Mouse (Mus musculus): ENCODE data around the gene Chid1.

Gene Chid1

DNA sequence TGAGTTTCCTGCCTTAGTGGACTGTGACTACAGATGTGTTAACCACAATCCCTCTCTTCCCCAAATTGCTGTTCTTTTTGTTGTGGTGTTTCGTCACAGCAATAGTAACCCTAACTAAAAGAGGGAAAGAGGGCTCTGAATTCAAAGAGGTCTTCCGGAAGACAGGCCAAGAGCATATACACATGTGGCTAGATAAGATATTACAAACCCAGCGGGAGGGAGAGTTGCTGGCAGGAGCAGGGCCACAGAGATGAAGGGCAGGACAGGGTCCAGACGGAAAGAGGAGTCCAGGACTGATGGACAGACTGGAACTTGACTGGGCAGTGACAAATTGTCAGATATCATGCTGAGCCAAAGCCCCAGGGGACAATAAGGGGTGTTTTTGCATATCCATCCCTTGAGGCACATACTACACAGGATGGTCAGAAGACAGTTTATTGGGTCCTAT is 18.7 kb upstream of the Chid1 start:
- no peak for DNase-seq

DNA sequence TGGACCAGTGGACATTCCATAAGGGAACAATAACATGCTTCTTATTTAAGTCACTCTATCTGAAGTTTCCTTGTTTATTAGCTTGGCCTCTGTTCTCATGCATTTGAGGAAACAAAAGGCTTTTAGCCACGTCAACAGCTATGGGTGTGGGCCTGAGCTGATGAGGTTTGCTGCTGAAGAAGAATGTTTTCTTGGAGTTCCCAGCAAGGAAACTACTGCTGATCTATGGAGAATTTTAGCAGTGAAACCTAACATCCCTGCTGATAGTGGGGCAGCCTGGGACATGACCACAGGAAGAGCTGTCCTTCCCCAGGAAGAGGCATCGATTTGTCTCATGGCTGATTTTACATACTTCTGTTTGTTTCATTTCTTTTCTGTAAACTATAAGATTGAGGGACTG is 10.8 kb upstream of the Chid1 start:
- no peak for DNase-seq

DNA sequence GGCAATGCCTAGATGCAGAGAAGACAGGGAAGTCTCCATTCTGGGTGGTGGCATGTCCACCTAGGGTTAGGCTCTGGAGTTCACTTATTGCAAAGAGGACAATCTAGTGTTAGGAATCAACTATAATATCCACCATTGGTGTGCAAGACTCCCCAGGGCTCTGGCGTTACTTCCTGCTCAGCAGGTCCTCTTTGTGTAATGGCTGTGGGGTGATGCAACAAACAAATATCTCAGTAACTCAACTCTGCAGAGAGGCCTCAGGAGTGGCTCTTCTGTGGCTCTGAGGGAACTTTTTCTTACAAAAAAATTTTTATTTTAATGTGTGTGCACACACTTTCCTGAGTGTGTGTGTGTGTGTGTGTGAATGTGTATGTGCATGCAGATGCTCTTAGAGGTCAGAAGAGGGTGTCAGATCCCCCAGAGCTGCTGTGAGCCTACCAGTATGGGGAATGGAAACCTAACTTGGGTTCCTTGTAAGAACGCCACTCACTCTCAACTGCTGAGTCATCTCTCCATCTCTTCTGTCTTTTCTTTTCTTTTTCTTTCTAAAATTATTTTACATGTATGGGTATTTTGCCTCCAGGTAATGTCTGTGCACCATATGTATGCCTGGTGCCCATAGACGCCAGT is 9.9 kb upstream of the Chid1 start:
- no peak for DNase-seq

DNA sequence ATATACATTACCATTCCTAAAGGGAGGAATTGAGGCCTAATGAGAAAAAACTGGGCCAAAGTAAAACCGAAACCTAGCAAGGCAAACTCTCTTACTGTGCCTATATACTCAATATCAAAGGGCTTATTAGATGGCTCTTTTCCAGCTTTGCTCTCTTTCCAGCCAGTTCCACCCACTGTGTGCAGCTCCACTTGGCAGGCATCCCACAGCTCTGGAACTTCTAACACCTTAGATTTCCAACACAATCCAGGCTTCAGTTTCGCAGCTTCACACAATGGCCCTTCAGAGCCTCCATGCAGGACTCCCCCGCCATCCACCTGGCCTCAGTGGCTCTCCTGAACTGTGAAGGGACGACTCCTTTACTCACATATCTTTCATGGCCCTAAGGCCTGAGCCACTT is 5.0 kb upstream of the Chid1 start:
- no peak for DNase-seq

DNA sequence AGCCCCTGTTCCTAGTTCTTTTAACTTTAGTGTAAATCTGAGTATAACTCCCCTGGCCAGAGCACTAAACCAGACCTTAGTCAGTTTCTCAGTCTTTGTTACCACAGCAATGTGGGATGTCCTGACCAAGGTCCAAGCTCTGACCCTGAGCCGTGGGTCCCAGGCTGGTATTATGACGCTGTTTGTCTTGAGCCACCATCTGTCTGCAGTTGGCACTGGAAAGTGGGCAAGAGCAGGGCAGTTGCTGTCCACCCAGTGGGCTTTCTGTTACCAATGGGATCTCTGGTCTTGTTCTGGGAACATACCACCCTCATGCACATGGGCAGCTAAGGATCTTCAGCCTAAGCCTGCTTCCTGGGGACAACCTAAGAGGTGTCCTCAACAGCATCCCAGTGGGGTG is 2.9 kb upstream of the Chid1 start:
- DNase-seq: no peak

DNA sequence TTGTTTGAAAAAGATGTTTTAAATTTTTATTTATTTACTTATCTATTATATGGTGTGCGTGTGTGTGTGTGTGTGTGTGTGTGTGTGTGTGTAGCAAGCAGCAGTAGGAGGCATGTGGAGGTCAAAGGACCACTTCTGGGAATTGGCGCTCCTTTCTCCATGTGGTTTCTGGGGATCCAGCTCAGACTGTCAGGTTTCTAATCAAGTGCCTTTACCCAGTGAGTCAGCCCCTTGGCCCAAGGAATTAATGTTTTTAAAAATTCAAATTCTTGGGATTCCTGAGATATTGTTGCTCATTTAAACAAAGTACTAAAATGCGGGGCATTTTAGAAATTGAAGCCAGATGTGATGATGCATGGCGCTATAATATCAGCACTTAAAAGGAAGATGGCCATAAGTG is 2.0 kb upstream of the Chid1 start:
- DNase-seq: no peak

DNA sequence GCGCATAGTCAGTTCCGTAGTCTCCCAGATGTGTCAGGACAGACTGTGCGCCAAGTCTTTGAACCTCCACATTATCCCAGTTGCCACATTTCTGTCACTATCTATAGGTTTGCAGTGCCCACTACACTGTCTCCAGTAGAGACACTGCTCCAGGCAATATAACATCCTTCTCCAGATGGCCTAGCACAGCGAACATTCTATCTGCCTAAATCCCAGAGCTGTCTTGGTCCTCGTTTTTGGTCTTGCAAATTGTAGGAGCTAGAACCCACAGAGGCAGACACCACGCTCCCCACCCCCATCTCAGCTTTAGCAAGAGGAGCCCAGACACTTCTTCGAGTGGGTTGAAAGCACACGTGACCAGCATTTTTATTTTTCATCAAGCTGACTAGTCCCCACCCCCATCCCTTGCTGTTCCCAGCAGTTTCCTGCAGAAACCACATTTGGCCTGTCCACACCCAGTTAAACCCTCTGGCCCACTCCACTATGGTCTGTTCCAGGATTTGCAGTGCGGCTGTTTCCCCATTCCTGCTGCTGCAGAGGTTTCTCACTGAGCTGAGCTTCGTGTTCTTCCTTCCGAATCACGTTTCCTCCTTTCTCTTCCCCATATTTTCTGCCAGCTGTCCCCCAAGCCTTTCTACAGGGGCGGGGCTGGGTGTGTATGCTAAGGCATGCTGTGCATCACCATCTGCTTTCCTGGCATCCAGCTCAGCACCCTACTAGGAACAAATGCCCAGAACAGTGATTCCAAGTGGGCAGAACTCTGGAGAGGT is 840 bp upstream of the Chid1 start:
- peak; percentile 12 for DNase-seq

DNA sequence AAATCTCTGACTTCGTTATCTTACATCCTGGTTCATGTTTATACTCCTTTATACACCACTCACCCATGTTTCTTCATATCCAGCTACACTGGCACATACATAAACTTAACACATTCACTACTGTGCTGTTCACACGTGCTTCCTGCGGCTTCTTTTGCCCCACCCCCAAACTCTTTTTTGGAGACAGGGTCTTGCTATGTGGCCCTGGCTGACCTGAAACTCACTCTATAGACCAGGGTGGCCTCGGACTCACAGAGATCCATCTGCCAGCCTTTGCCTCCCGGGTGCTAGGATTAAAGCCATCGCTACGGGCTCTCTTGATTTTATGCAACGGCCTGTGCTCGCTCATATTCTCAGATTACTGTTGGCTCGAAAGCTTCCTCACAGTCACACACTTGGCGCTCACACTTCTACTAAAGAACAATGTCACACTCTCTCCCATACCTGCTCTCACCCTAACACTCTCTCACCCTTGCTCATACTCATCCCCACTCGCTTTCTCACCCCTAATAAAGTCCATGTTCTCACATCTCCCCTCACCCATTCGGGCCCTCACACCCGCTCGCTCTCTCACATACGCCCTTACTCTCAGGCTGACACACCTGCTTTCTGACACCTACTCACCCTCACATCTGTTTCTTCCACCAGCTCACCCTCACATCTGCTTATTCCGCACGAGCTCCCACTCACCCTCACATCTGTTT is 653 bp downstream of the Chid1 start:
- DNase-seq: peak; percentile 17

DNA sequence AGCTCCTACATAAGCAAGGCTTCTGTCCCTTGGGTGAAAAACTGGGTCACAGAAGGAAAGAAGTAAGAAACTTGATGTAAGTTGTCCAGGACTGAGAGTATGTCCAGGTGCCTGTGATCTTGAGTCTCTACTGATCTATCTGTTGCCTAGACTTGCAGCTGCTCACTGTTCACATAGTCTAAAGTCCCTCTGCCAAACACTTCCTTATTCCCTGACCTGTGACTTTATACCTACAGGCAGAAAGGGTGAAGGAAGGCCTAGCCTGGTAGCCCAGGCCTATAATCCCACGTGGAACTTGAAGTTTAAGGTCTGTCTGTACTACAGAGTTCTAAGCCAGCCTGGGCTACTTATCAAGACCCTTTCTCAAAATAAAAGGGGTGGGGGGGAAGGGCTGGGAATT is 4.1 kb downstream of the Chid1 start:
- no peak for DNase-seq

DNA sequence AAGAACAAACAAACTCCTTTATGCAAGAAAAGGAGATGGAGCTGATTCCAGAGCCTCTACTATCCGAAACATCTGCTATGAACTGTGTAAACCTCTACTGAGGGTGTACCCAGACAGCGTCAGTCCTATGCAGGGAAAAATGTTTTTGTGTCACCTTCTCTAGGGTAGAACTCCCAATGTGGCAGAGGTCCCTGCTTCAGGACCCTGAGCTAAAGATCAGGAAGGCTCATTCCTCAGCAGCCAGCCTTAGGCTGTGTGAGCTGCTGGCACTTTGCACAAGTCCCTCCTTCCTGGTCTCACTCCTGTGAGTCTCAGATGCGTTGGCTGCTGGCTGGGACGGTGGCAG is 14.1 kb downstream of the Chid1 start:
- no peak for DNase-seq

DNA sequence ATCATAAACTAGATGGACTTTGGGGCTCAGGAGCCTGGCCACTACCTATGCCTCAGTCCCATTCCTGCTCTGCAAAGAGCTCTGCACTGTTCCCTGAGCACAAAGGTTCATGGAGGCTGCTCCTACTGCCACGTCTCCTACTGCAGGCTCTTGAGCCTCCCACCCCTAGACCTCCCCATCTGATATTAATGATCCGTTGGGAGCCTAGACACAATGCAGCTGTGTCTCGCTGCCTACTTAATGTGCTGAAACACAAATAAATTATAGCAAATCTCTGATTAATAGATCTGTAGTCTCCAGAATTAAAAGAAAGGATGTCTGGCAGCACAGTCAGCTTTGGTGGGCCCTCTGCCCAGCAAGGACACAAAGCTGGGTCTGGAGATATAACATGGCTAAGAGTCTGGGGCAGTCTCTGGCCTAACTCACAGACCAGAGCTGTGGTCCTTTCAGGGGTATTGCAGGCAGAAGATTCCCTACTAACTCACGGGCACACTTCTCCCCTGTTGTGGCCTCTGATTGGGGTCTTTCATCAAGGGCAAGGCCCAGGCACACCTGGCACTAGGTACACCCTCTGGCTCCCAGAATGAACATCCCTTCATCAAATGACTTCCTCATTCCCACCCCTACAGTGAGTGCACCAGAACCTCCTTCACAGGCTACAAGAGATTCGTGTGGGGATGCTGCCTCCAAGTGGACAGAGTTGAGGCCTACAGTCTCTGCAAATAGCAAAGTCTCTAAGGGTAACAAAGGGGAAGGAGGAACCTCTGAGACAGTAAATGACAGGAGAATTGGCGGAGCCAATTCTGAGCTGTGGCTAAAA is 14.7 kb downstream of the Chid1 start:
- peak; percentile 73 for DNase-seq

DNA sequence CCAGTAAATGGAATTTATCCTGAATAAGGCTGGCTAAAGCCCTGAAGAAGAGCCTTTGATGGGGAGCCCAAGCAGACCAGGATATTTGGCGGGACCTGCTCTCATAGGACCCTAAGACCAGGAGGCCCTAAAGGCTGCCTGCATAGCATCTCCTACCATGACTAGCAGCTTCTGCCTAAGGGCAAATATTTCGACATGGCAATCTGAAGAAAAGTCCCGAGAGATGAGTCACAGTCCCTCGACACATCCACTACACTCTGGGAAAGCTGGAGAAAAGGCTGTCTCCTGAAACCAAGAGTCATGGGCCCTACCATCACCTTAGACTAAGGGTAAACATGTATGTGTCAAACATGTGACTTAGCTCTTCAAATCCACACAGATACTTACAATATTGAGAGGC is 15.4 kb downstream of the Chid1 start:
- DNase-seq: no peak

DNA sequence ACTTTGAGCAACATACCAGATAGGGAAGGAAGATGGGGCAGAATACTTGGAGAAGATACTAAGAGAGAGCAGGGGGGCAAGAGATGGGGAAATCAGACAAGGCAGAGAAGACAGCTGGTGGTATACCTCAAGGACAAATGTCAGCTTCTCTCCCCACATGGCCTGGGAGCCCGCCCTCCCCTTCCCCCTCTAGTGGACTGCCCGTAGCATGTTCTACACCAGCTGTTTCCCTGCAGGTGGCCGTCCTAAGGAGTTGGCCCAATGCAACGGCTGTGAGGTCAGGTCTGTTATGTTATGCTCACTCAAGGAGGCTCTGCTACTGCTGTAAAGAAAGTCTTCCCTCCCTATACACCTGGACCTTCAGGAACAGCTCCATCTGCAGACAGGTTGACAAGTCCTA is 16.6 kb downstream of the Chid1 start:
- no peak for DNase-seq

DNA sequence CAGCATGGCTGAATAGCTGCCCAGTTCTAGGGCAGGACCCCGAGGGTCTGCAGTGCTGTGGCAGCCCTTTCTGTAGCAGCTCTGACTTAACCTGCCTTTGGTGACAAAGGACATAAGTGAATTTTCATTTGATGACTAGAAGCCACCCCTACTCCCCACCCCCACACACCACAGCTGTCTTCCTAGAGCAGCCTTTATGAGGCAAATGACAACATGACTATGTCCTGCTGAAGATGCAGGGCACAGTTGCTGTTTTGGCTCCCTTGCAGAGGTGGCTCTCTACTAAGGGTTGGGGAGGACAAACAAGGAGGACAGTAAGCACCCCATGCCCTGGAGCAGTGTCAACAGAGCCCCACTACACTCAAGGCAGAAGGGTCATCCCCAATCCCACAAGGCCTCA is 19.9 kb downstream of the Chid1 start:
- DNase-seq: no peak

DNA sequence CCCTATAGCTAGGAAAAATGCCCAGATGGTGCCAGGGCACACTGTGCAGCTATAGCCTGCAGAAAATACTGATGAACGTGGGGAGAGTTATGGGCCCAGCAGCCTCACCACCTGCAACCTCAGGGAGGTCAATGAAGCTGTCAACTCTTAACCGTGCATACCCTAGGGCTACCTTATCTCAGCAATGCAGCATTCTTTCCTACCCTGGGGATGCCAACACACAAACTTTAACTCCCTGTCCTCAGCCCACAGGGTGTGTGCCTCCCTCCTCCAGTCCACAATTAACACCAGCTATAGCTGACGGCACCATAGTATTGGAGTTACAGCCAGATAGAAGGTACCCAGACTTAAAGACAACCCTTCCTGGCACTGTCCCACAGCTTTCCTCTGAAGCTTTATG is 20.7 kb downstream of the Chid1 start:
- no peak for DNase-seq

DNA sequence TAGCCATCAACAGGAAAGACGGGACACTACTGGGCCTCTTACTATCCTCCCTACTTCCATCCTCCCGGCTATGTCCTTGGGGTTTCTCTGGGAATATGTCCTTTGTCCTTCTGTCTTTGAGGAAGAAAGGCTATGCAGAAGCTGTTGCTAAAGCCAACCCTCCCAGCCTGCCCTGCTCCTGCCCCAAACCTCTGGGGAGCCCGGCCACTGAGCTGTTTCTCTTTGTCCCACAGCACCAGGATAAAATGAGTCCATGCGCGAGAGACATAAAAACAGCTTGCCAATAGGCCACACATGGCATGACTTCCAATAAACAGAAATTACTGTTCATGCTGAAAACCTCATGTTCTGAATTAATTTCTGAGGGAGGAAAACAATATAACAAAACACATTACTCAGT is 21.4 kb downstream of the Chid1 start:
- DNase-seq: no peak

DNA sequence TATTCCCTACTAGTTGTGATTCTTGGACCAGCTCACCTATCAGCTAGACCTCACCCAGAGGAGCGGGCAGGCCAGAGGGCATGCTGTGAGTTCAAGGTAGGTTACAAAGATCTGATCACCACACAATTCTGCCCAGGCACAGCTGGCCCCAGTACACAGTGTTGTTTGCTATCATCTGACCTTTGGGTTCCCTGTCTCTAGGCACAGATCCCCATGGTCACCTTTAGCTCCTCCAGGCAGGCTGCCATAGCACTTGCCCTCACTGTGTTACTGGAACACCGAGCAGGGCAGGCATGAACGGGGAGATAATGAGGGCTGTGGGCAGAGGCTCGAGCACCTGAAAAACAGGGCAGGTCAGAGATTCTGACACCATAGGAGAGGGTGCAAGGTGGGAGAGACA is 22.0 kb downstream of the Chid1 start:
- no peak for DNase-seq

DNA sequence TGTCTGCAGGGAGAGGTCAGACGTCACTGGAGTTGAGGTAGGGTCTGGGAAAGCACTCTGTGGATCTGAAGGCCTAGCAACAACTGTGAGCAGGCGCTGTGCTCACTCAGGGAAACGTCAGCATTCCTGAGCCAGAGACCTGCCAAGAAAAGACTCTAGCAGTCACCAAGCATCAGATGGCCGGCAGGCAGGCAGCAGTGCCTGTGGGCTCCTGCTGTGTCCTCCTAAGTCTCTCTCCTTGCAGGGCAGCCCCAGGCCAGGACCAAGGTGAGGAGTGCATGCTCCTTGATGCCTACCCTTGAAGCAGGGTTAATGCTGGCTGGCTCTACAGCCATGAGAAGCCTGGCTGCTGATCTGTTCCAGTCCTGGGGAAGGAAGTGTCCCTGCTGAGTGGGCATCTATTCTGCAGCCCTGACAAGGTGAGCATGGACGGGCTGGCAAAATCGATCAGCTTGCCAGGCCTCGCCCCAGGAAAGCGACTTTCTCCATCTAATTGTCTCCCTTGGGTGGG is 28.9 kb downstream of the Chid1 start:
- DNase-seq: no peak

DNA sequence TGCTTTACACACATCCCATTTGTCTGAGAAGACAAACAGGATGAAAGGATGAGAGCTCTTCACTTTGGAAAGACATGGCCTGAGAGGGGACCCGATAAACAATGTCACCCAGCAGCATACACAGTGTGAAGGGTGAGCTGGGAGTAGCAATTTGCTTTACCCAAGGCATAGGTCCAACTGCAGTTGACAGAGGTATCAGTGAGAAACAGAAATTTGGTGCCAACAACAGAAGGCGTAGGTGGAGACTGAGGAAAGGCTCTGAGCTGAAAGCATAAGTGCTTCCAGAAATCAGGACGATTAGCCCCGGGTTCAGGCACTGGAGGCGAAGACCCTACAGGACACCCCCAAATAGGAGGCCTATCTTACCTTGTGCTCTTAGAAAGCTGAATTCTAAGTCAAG is 29.5 kb downstream of the Chid1 start:
- DNase-seq: no peak

DNA sequence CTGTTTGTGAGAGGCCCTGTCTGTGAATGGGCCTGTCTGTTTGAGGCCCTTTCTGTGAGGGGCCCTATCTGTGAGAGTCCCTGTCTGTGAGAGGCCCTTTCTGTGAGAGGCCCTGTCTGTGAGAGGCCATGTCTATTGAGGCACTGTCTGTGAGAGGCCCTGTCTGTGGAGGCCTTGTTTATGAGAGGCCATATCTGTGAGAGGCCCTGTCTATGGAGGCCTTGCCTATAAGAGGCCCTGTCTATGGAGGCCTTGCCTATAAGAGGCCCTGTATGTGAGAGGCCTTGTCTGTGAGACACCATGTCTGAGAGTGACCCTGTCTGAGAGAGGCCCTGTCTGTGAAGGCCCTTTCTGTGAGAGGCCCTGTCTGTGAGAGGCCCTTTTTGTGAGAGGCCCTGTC is 31.5 kb downstream of the Chid1 start:
- DNase-seq: no peak

DNA sequence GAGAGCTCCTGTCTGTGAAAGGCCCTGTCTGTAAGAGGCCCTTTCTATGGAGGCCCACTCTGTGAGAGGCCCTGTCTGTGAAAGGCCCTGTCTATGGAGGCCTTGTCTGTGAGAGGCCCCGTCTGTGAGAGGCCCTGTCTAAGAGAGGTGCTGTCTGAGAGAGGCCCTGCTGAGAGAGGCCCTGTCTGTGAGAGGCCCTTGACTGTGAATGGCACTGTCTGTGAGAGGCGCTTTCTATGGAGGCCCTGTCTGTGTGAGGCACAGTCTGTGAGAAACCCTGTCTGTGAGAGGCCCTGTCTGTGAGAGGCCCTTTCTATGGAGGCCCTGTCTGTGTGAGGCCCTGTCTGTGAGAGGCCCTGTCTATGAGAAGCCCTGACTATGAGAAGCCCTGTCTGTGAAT is 33.4 kb downstream of the Chid1 start:
- no peak for DNase-seq

DNA sequence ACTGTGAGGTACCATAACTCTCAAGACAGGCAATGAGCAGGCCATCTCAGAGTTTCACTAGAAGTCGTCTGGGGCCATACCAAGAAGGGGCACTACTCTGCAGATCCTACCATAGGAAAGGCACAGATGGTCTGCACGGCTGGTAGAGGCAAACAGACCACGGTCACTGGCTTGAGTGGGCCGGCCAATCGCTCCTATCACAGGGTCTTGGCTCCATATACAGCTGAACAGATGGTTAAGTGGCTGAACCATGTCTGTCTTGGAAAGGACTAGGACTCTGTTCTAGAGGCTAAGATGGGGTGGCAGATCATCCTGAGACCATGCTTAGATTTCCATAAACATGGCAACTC is 37.1 kb downstream of the Chid1 start:
- no peak for DNase-seq

DNA sequence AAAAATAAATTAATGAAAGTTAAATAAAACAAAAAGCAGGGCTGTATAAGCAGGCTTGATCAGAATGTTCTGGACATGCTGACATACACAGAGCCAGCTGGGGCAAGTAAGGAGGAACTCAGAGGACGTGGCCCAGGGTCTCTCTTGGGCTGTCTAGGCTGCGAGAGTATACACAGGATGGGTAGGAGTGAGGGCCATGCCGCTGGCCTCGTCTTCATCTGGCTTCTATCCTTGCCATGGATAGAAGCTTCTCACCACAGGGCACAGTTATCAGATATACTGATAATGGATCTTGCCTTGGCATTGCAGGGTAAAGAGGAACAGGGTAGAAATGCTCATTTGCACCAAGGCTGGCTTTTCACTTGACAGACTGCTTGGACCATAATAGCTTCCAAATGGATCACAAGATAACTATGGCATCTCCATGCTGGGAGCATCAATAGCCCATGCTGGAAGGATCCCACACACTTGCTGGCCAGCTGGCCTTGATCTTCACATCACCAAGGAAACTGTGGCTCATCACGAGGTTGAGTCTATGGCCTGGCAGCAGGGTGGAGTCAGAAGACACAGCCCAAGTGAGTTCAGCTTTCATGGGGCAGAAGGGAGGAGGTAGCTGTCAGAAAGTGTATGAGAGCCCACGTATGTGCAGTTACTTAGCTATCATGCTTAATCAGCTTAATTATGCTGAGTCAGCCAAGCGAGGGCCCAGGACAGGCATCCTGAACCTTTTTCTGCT is 37.7 kb downstream of the Chid1 start:
- no peak for DNase-seq

All from thymus, postnatal 14 days (tissue).